Mouse (Mus musculus): Measurements from ENCODE around the gene Tppp2.

Tppp2 gene

GRCm38 (mm10) chr14:51943336-51943735 lies 25.1 kb downstream of the Tppp2 start:
- DNase-seq (ENCODE audit: low spot score), result no peak

GRCm38 (mm10) chr14:51960316-51960715 lies 42.1 kb downstream of the Tppp2 start:
- no peak for DNase-seq (ENCODE audit: low spot score)

DNA sequence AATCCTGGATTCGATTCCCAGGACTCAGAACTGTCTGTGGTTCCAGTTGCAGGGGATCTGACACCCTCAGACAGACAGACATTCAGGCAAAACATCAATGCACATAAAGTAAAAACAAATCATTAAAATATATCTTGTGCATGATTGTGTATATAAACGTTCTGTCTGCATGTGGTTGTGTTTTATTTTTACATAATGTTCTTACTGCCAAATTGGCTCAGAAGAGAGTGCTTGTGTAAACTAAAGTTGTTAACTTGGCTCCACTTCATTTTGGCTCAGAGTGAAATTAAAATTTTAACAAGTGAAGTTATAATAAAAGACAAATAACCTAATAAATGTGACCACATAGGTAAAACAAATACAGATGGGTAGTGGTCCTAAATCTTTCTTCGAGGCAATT lies 49.2 kb downstream of the Tppp2 start:
- no peak for DNase-seq (ENCODE audit: low spot score)

All from ovary, adult 18-20 months (tissue).